In the genomic region with DNA sequence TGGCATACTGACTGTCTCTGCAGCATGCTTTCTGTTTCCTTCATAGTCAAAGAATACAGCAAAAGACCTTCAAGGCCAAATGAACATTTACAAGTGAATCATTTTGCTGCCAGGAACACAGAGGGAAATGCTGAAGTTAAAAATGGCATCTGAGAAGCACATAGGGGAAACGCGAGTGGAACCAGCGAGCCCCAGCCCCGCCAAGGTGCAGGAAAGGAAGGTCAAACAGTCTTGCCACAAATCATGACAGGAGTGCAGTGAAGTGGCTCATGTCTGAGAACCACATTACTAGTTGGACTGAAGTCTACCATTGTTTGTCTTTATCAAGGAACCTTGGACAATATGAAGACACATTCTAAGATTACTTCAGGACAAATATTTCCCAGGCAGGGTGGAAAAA, we compare ENCODE assay signal across 20 mouse cellular contexts. TPM values are rescaled to one million over a fixed set of nuclear protein-coding genes. Genes with fewer than 3 reads are reported as not detected.
DNase-seq lines count a peak whose midpoint lies in the region; ATAC-seq and TF ChIP-seq lines count a peak whose summit lies in the region.
"Had no signal": no experiment of that assay in that cellular context is flagged by ENCODE, and none has a peak within 500 bp of the region (broad histone marks: within the 10 kb centered on the region; RNA-seq: fewer than 3 reads in every experiment).

No protein-coding gene starts in this region.

- no peaks in the 10 kb centered on the region for H3K27me3 ChIP-seq in kidney, embryonic 14.5 days (ENCODE audit: control insufficient read depth, insufficient read depth, low read length)
- H3K27me3 ChIP-seq in liver, postnatal 0 days (ENCODE audit: insufficient read depth, low read length) = no peaks in the 10 kb centered on the region
- no peaks in the 10 kb centered on the region for H3K27me3 ChIP-seq in neural tube, embryonic 15.5 days (replicated peaks)
- H3K27me3 ChIP-seq: forebrain, embryonic 13.5 days; midbrain, embryonic 15.5 days had no signal

- DNase-seq in kidney, adult 18-20 months = peak; percentile 7
- DNase-seq in Muller cell, postnatal 12 days (ENCODE audit: inconsistent ontology term) = peak; percentile 25
- peak; percentile 46 to 67 for DNase-seq in adrenal gland, postnatal 36 days
- DNase-seq in kidney, postnatal 25 days = peak; percentile 48 to 69
- DNase-seq in liver, postnatal 0 days = no peak
- DNase-seq: cerebellum, adult 11-12 months; cerebellum, postnatal 25 days; gastrocnemius, postnatal 25 days; liver; lung, adult 18-20 months; lung, postnatal 36 days; right cerebral cortex, adult 18-20 months had no signal

- no peaks in the 10 kb centered on the region for H3K36me3 ChIP-seq in kidney, embryonic 14.5 days (ENCODE audit: control insufficient read depth, insufficient read depth, low read length)
- no peaks in the 10 kb centered on the region for H3K36me3 ChIP-seq in liver, postnatal 0 days (replicated peaks; ENCODE audit: insufficient read depth, low read length)
- H3K36me3 ChIP-seq in neural tube, embryonic 15.5 days = no peaks in the 10 kb centered on the region
- H3K36me3 ChIP-seq: midbrain, embryonic 15.5 days had no signal

- no peak overlapping the region for H3K4me2 ChIP-seq in kidney, embryonic 14.5 days (replicated peaks; ENCODE audit: low read depth, low read length)
- no peak overlapping the region for H3K4me2 ChIP-seq in liver, postnatal 0 days (ENCODE audit: low read depth, low read length)
- H3K4me2 ChIP-seq in neural tube, embryonic 15.5 days = no peak overlapping the region
- H3K4me2 ChIP-seq: forebrain, embryonic 13.5 days; heart, embryonic 11.5 days; midbrain, embryonic 15.5 days had no signal

- 0 out of 2 replicates have a peak, but pooled peaks cover 2% of the 10 kb centered on the region for H3K4me1 ChIP-seq in kidney, embryonic 14.5 days (ENCODE audit: control insufficient read depth, insufficient read depth, low read length)
- H3K4me1 ChIP-seq in liver, postnatal 0 days (ENCODE audit: insufficient read depth) = no peaks in the 10 kb centered on the region
- no peaks in the 10 kb centered on the region for H3K4me1 ChIP-seq in neural tube, embryonic 15.5 days
- H3K4me1 ChIP-seq: forebrain, embryonic 13.5 days; midbrain, embryonic 15.5 days had no signal

- H3K9ac ChIP-seq in kidney, embryonic 14.5 days (ENCODE audit: low read depth, low read length) = no peak overlapping the region
- H3K9ac ChIP-seq in liver, postnatal 0 days (replicated peaks) = no peak overlapping the region
- no peak overlapping the region for H3K9ac ChIP-seq in neural tube, embryonic 15.5 days (replicated peaks)
- H3K9ac ChIP-seq: forebrain, embryonic 13.5 days; midbrain, embryonic 15.5 days had no signal

- TF ChIP-seq CTCF in liver, postnatal 0 days (IDR thresholded peaks at IDR 0.05; ENCODE audit: low read depth) = no peak

- ATAC-seq in kidney, embryonic 14.5 days (ENCODE audit: low FRiP score, low TSS enrichment) = no peak
- no peak for ATAC-seq in liver, postnatal 0 days
- ATAC-seq in neural tube, embryonic 15.5 days (ENCODE audit: low FRiP score) = no peak
- ATAC-seq: activated CD4-positive, CD25-positive, alpha-beta regulatory T cell, adult 4 months; forebrain, embryonic 13.5 days; hindbrain, embryonic 16.5 days; intestine, postnatal 0 days; midbrain, embryonic 15.5 days had no signal

- H3K9me3 ChIP-seq in kidney, embryonic 14.5 days (ENCODE audit: control insufficient read depth, low read length) = no peaks in the 10 kb centered on the region
- no peaks in the 10 kb centered on the region for H3K9me3 ChIP-seq in liver, postnatal 0 days (ENCODE audit: low read length)
- no peaks in the 10 kb centered on the region for H3K9me3 ChIP-seq in neural tube, embryonic 15.5 days (replicated peaks)
- H3K9me3 ChIP-seq: forebrain, embryonic 13.5 days; midbrain, embryonic 15.5 days had no signal

- no peak for TF ChIP-seq EP300 in liver, postnatal 0 days (IDR thresholded peaks at IDR 0.05; ENCODE audit: low read depth)

- no peak overlapping the region for H3K4me3 ChIP-seq in kidney, embryonic 14.5 days (ENCODE audit: low read length)
- H3K4me3 ChIP-seq in liver, postnatal 0 days (ENCODE audit: low read depth, low read length) = no peak overlapping the region
- no peak overlapping the region for H3K4me3 ChIP-seq in neural tube, embryonic 15.5 days (replicated peaks)
- H3K4me3 ChIP-seq: forebrain, embryonic 13.5 days; midbrain, embryonic 15.5 days had no signal

- WGBS in kidney, embryonic 14.5 days = 11% methylated on average over 4 of the region's 4 CpGs
- WGBS in liver, postnatal 0 days (ENCODE audit: insufficient replicate concordance) = 34% methylated on average over 4 of the region's 4 CpGs
- WGBS in neural tube, embryonic 15.5 days = 76% methylated on average over 4 of the region's 4 CpGs

- no peak overlapping the region for H3K27ac ChIP-seq in kidney, embryonic 14.5 days (ENCODE audit: low read depth, low read length)
- no peak overlapping the region for H3K27ac ChIP-seq in liver, postnatal 0 days (ENCODE audit: low read depth)
- no peak overlapping the region for H3K27ac ChIP-seq in neural tube, embryonic 15.5 days (replicated peaks)
- H3K27ac ChIP-seq: forebrain, embryonic 13.5 days; midbrain, embryonic 15.5 days had no signal

RNA-seq across cellular contexts. Expression of gene Zc3h12c, which starts 49.3 kb away (rescaled TPM):
- 5.4 and 5.5 TPM in 2 replicates for polyA plus RNA-seq in kidney, embryonic 14.5 days (2014; fragmentation: Nextera tagmentation; extraction: Ambion mirVana)
- total RNA-seq in adrenal gland, postnatal 36 days (2021) = 10 to 100 TPM; 24.5 to 27.2 TPM
- polyA plus RNA-seq in liver, postnatal 0 days (2015; fragmentation: Nextera tagmentation; extraction: Ambion mirVana) = 0.72 and 0.75 TPM in 2 replicates
- polyA plus RNA-seq in neural tube, embryonic 15.5 days (2015; fragmentation: Nextera tagmentation; extraction: Ambion mirVana) = 3.4 TPM in 2 replicates
